Mouse (Mus musculus): ENCODE data around the gene Slc24a5. TPM values are rescaled to one million over a fixed set of nuclear protein-coding genes. Genes with fewer than 3 reads are reported as not detected.
A peak's percentile ranks its signal among the peaks of the same experiment; 100 is the strongest.
"Not testable (repeated sequence)": the region's sequence is repeated elsewhere in the genome, so short reads cannot be mapped to it uniquely, and the experiment has no call there.

The Slc24a5 gene
- polyA plus RNA-seq, 1 experiment from 2014 or later, result 4.7 TPM

GRCm38 (mm10) chr2:125092123-125092522 lies 24.2 kb downstream of the Slc24a5 start:
- H3K4me3 ChIP-seq (replicated peaks; ENCODE audit: low read length); H3K4me2 ChIP-seq (ENCODE audit: low read length); H3K4me1 ChIP-seq (replicated peaks; ENCODE audit: control insufficient read depth, insufficient read depth, low read length); ATAC-seq; H3K27me3 ChIP-seq (replicated peaks; ENCODE audit: control insufficient read depth, insufficient read depth, low read length); H3K27ac ChIP-seq (ENCODE audit: low read length); H3K9ac ChIP-seq (replicated peaks; ENCODE audit: low read depth, low read length); H3K9me3 ChIP-seq (ENCODE audit: control insufficient read depth, low read length): not testable (repeated sequence)
- WGBS, result 81% methylated on average over 3 of the region's 3 CpGs
- peaks cover 18% of the 10 kb centered on the region for H3K36me3 ChIP-seq (ENCODE audit: control insufficient read depth, insufficient read depth)

DNA sequence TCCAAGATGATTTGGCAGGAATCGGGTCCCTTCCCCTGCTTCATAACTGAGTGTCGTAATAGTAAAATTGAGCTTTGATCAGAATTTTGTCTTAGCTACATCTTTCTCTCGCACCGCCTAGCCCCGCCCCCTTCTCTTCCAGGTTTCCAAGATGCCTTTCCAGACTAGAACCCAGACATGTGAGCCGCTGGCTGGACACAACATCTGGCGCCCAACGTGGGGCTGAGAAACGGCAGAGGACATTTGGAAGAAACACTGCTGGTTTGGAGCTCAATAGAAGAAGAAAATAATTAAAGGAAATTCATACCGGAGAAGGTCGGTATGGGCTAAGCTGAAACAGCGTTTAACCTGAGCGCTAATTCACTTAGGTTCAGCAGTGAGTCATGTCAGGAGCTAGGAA lies 36.6 kb downstream of the Slc24a5 start:
- not testable (repeated sequence) for H3K27me3 ChIP-seq (replicated peaks; ENCODE audit: control insufficient read depth, insufficient read depth, low read length); H3K4me1 ChIP-seq (replicated peaks; ENCODE audit: control insufficient read depth, insufficient read depth, low read length); ATAC-seq; H3K4me3 ChIP-seq (replicated peaks; ENCODE audit: low read length); H3K9ac ChIP-seq (replicated peaks; ENCODE audit: low read depth, low read length); H3K4me2 ChIP-seq (ENCODE audit: low read length); H3K27ac ChIP-seq (ENCODE audit: low read length); H3K9me3 ChIP-seq (ENCODE audit: control insufficient read depth, low read length)
- H3K36me3 ChIP-seq (ENCODE audit: control insufficient read depth, insufficient read depth), result peaks cover 19% of the 10 kb centered on the region
- WGBS, result 97% methylated on average over 13 of the region's 13 CpGs

DNA sequence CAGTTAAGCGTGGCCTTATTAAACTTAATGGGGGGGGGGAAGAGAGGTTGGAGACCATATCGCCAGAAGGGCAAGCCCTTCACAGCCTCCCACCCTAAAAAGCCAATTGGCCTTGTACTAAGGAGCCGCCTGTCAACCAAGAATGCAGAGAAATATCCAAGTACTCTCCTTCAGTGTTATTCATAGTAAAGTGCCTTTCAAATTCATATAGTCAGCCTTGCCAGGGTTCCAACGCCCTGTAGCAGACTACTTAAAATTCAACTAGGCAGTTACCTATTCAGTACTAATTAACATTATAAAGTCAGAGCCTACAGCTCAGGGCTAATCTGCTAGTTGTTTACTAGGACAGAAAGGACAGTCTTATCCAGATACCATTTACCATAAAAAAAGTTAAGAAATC lies 38.6 kb downstream of the Slc24a5 start:
- not testable (repeated sequence) for H3K9me3 ChIP-seq (ENCODE audit: control insufficient read depth, low read length); H3K27ac ChIP-seq (ENCODE audit: low read length); H3K4me1 ChIP-seq (replicated peaks; ENCODE audit: control insufficient read depth, insufficient read depth, low read length); H3K4me3 ChIP-seq (replicated peaks; ENCODE audit: low read length); H3K4me2 ChIP-seq (ENCODE audit: low read length); H3K9ac ChIP-seq (replicated peaks; ENCODE audit: low read depth, low read length); H3K27me3 ChIP-seq (replicated peaks; ENCODE audit: control insufficient read depth, insufficient read depth, low read length); ATAC-seq
- H3K36me3 ChIP-seq (ENCODE audit: control insufficient read depth, insufficient read depth), result peaks cover 16% of the 10 kb centered on the region
- WGBS, result 70% methylated on average over 4 of the region's 4 CpGs

DNA sequence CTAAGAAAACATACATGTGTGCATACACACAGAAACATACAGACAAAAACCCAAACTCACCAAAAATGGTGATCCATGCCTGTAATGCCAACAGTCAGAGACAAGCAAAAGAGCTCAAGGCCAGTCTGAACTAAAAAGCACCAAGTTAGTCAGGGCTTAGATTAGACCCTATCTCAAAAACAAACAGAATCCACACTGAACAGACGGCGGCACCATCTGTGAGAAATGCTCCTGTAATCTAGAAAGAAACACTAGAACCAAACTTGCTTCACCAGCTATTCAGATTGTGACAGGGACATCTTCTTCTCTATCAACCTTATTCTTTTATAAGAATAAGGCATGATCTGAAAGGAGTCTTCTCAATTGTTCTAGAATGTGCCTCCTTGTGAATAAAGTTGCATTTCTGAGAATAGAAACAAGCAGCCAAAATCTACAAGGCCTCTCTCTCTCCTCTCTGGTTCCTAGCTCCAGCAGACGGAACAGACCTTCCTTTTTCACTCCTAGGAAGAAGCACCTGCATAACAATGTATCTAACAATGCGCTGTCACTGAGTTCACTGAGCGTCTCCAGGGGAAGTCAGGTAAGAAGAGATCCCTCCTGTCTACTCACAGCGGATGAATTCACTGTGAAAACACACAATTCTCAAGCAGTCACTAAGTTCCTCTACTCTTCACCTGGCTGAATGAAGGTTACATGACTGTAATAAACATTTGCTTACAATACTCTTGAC lies 51.6 kb downstream of the Slc24a5 start:
- H3K27me3 ChIP-seq (replicated peaks; ENCODE audit: control insufficient read depth, insufficient read depth, low read length), result no peaks in the 10 kb centered on the region
- ATAC-seq, result no peak

GRCm38 (mm10) chr2:125122288-125122623 lies 54.3 kb downstream of the Slc24a5 start:
- under 1% methylated on average over 4 of the region's 4 CpGs for WGBS
- ATAC-seq, result peak; percentile 39
- Histone ChIP-seq H3K4me1 (replicated peaks; ENCODE audit: control insufficient read depth, insufficient read depth, low read length) (peaks cover 23% of the 10 kb centered on the region), H3K27me3 (replicated peaks; ENCODE audit: control insufficient read depth, insufficient read depth, low read length) (no peaks in the 10 kb centered on the region), H3K36me3 (ENCODE audit: control insufficient read depth, insufficient read depth) (no peaks in the 10 kb centered on the region), H3K27ac (ENCODE audit: low read length) (peak overlapping the region; percentile 96), H3K4me3 (replicated peaks; ENCODE audit: low read length) (peak overlapping the region; percentile 74), H3K9me3 (ENCODE audit: control insufficient read depth, low read length) (no peaks in the 10 kb centered on the region), H3K9ac (replicated peaks; ENCODE audit: low read depth, low read length) (peak overlapping the region; percentile 95), H3K4me2 (ENCODE audit: low read length) (peak overlapping the region; percentile 94)

More for the DNA sequence above, 51.6 kb downstream of the Slc24a5 start:
- WGBS, result 72% methylated on average over 6 of the region's 6 CpGs
- Histone ChIP-seq H3K4me2 (ENCODE audit: low read length) (no peak overlapping the region), H3K36me3 (ENCODE audit: control insufficient read depth, insufficient read depth) (peaks cover 6% of the 10 kb centered on the region), H3K27ac (ENCODE audit: low read length) (peak overlapping the region; percentile 33; the same call in 1 of the 2 replicates), H3K4me1 (replicated peaks; ENCODE audit: control insufficient read depth, insufficient read depth, low read length) (peaks cover 23% of the 10 kb centered on the region), H3K4me3 (replicated peaks; ENCODE audit: low read length) (no peak overlapping the region), H3K9ac (replicated peaks; ENCODE audit: low read depth, low read length) (no peak overlapping the region), H3K9me3 (ENCODE audit: control insufficient read depth, low read length) (no peaks in the 10 kb centered on the region)

DNA sequence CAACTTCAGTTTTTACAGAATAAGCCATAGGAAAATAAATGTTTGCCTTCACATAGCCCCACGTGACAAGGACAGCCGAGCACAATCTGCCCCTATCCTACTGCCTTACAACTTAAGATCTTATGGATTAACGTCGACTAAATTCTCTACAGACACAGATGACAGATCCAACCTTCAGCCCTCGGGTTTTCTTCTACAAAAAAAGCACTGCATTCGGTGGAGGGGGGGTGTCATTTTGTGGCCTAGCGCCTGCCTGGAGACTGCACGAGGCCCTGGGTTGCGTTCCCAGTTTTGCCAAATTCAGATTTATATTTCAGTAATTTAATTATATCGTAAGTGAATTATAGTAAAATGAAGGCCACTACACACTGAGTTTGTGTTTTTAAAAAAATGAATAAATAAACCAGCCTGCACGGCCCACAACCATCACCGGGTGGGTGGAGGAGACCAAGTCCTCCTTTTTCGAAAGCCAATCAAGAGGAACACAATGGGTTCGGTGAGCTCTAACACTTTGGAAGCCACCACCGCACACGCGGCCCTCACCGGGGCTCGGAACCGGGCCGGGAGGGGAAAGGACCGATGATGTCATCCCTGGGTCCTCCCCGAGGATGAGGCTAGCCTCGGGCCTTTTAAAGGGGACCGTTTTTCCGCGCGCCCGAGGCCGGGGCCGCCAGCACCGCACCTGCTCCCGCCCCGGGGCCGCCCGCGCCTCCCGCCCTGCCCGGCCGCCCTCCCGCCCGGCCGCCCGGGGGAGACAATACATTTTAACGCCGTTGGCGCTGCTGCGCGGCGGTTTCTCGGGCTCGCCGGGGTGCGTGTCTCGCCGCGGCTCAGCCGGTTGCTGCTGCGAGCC lies 54.9 kb downstream of the Slc24a5 start:
- H3K9ac ChIP-seq (replicated peaks; ENCODE audit: low read depth, low read length), result peak overlapping the region; percentile 95
- peak overlapping the region; percentile 94 for H3K4me2 ChIP-seq (ENCODE audit: low read length)
- under 1% methylated on average over 46 of the region's 59 CpGs for WGBS
- H3K27ac ChIP-seq (ENCODE audit: low read length), result peak overlapping the region; percentile 96
- ATAC-seq, result peak; percentile 72
- H3K36me3 ChIP-seq (ENCODE audit: control insufficient read depth, insufficient read depth), result no peaks in the 10 kb centered on the region
- no peaks in the 10 kb centered on the region for H3K27me3 ChIP-seq (replicated peaks; ENCODE audit: control insufficient read depth, insufficient read depth, low read length)
- peaks cover 23% of the 10 kb centered on the region for H3K4me1 ChIP-seq (replicated peaks; ENCODE audit: control insufficient read depth, insufficient read depth, low read length)
- peak overlapping the region; percentile 74 for H3K4me3 ChIP-seq (replicated peaks; ENCODE audit: low read length)
- no peaks in the 10 kb centered on the region for H3K9me3 ChIP-seq (ENCODE audit: control insufficient read depth, low read length)

DNA sequence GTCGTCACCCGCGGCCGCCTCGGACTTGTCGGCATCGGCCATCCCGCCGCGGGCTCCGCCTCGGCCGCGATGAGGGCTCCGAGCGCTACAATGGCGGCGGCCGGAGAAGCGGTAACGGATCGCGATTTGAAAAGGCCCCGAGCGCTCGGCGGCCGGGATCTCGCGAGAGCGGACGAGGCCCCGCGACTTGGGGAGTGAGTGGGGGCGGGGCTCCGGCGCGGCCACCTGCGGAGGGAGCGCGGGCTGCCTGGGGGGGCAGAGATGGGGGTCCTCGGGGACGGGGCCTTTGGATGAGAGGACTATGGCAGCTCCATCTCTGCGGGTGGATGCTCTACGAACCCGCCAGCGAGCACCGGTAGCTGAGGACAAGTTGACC lies 55.5 kb downstream of the Slc24a5 start, which contains the start of gene Myef2:
TSS of gene Myef2 (minus strand) at position 185 of the 376 bp plus-strand sequence.
- Histone ChIP-seq H3K9ac (replicated peaks; ENCODE audit: low read depth, low read length) (peak within 1 kb of the TSS; percentile 95), H3K4me1 (replicated peaks; ENCODE audit: control insufficient read depth, insufficient read depth, low read length) (peaks cover 23% of the 10 kb centered on the region), H3K36me3 (ENCODE audit: control insufficient read depth, insufficient read depth) (no peaks in the 10 kb centered on the region), H3K4me3 (replicated peaks; ENCODE audit: low read length) (peak within 1 kb of the TSS; percentile 74), H3K27ac (ENCODE audit: low read length) (peak within 1 kb of the TSS; percentile 96), H3K9me3 (ENCODE audit: control insufficient read depth, low read length) (no peaks in the 10 kb centered on the region), H3K4me2 (ENCODE audit: low read length) (peak within 1 kb of the TSS; percentile 94), H3K27me3 (replicated peaks; ENCODE audit: control insufficient read depth, insufficient read depth, low read length) (no peaks in the 10 kb centered on the region)
- under 1% methylated on average over 30 of the region's 48 CpGs for WGBS
- ATAC-seq, result peak; percentile 85

DNA sequence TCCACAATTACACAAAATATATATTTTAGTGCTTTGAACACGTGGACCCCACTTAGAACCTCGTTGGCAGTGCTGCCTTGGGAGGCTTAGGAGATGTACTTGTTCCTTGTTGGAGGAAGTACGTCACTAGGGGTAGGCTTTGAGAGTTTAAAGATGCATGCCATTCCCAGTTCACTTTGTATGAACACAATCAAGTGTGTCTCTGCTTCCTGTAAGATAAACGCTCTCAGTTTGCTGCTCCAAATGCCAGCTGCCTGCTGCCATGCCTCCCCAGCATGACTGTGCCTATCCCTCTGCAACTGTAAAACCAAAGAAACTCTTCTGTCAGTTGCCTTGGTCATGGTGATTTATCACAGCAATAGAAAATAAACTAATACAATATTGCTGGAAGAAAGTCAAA lies 57.9 kb downstream of the Slc24a5 start:
- no peak for ATAC-seq
- Histone ChIP-seq H3K4me3 (replicated peaks; ENCODE audit: low read length) (no peak overlapping the region), H3K4me1 (replicated peaks; ENCODE audit: control insufficient read depth, insufficient read depth, low read length) (peaks cover 10% of the 10 kb centered on the region), H3K4me2 (ENCODE audit: low read length) (no peak overlapping the region), H3K9ac (replicated peaks; ENCODE audit: low read depth, low read length) (no peak overlapping the region), H3K27me3 (replicated peaks; ENCODE audit: control insufficient read depth, insufficient read depth, low read length) (no peaks in the 10 kb centered on the region), H3K9me3 (ENCODE audit: control insufficient read depth, low read length) (no peaks in the 10 kb centered on the region), H3K27ac (ENCODE audit: low read length) (no peak overlapping the region), H3K36me3 (ENCODE audit: control insufficient read depth, insufficient read depth) (no peaks in the 10 kb centered on the region)
- 37% methylated on average over 4 of the region's 4 CpGs for WGBS

DNA sequence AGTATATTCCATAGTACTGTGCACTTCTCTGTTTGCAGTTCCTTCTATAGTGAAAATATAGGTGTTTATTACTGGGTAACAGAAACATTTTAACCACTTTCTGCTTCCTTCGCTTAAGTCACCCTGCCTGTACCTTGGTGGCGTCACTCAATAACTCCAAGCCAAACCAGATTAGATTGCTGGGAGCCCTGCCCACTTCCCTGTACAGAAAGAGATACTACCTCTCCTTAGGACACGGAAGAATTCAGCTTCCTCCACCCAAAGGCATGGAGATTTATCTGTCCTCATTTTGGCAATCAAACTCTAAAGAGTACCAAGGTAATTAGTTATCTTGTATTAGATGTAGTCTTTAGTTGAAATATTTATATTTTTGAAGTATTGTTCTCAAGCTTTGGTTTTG lies 58.9 kb downstream of the Slc24a5 start:
- H3K27me3 ChIP-seq (replicated peaks; ENCODE audit: control insufficient read depth, insufficient read depth, low read length), result no peaks in the 10 kb centered on the region
- no peak overlapping the region for H3K27ac ChIP-seq (ENCODE audit: low read length)
- H3K36me3 ChIP-seq (ENCODE audit: control insufficient read depth, insufficient read depth), result no peaks in the 10 kb centered on the region
- no peak overlapping the region for H3K4me2 ChIP-seq (ENCODE audit: low read length)
- no peaks in the 10 kb centered on the region for H3K9me3 ChIP-seq (ENCODE audit: control insufficient read depth, low read length)
- H3K9ac ChIP-seq (replicated peaks; ENCODE audit: low read depth, low read length), result no peak overlapping the region
- no peak for ATAC-seq
- no peak overlapping the region for H3K4me3 ChIP-seq (replicated peaks; ENCODE audit: low read length)
- 90% methylated on average over 3 of the region's 3 CpGs for WGBS
- peaks cover 2% of the 10 kb centered on the region for H3K4me1 ChIP-seq (replicated peaks; ENCODE audit: control insufficient read depth, insufficient read depth, low read length)
